Mouse (Mus musculus) small intestine, adult 2 months (tissue): ENCODE measurements around the gene Parp9.

ENCODE experiments used
- CTCF ChIP-seq: fragments of 200-500 bp; IDR thresholded peaks from 2 replicates; pipeline ENCODE4 v1.5.1; 2012; ENCODE audit warnings: low read depth, mild to moderate bottlenecking, control low read depth, inconsistent platforms, low read length, moderate library complexity, mixed read lengths; ENCODE audit not compliant: insufficient replicate concordance, insufficient read length; ENCODE audit errors: extremely low read depth
- POLR2A ChIP-seq: fragments of 200-500 bp; IDR thresholded peaks from 2 replicates; pipeline ENCODE4 v1.6.1; 2012; ENCODE audit warnings: low read depth, mild to moderate bottlenecking, control low read depth, inconsistent platforms, low read length, moderate library complexity

DNA sequence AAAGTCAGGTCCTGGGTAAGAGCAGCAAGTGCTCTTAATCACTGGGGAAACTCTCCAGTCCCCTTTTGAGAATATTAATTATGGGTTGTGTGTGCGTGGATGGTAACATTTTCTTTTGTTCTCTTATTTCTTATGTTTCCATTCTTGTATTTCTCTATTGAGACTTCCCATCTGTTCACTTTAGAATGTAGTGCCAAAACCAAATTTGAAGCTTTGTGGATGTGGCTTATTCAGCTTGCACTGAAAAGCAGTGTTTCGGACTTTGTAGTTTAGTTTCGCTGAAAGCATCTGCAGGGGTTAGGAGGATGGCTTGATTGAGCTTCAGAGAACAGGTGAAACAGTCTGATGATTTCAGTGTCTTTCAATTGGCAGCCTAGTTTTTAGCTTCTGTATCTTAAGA, 55.0 kb downstream of the Parp9 start:
- no peak for TF ChIP-seq CTCF
- no peak for TF ChIP-seq POLR2A
